Mouse (Mus musculus): ENCODE measurements around the gene Xrra1. TPM values are rescaled to one million over a fixed set of nuclear protein-coding genes. Genes with fewer than 3 reads are reported as not detected.

The Xrra1 gene
- polyA plus RNA-seq, 1 experiment: 268 TPM

DNA sequence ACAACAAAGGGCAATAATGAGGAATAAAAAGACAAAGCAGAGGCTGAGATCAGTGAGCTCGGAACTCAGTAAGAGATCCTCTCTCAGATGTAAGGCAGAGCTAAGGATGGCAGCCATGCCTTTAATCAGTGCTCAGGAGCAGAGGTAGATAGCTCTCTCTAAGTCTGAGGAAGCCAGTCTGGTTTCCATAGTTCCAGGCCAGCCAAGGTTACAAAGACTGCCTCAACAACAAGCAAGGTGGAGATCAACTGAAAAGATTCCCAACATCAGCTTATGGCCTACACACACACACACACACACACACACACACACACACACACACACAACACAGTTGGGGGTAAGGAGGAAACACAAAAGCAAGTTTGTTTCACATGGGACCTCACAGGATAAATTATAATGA is 7.8 kb upstream of the Xrra1 start:
- H3K36me3 ChIP-seq (ENCODE audit: control insufficient read depth, insufficient read depth, low read length): no peaks in the 10 kb centered on the region; the same call in none of the 2 replicates
- no peaks in the 10 kb centered on the region for H3K4me1 ChIP-seq (ENCODE audit: control insufficient read depth, insufficient read depth, low read length)
- no peak for TF ChIP-seq CTCF (IDR thresholded peaks at IDR 0.05; ENCODE audit: control insufficient read depth, insufficient read depth, insufficient replicate concordance, low read depth, low read length)
- TF ChIP-seq POLR2A (IDR thresholded peaks at IDR 0.05; ENCODE audit: control insufficient read depth, low read depth, low read length): no peak
- no peaks in the 10 kb centered on the region for H3K27me3 ChIP-seq (ENCODE audit: control insufficient read depth, insufficient read depth, low read length)
- no peak overlapping the region for H3K4me3 ChIP-seq (ENCODE audit: control insufficient read depth, low read depth, low read length)
- H3K27ac ChIP-seq (ENCODE audit: control insufficient read depth, insufficient read depth, low read depth, low read length): no peak overlapping the region

DNA sequence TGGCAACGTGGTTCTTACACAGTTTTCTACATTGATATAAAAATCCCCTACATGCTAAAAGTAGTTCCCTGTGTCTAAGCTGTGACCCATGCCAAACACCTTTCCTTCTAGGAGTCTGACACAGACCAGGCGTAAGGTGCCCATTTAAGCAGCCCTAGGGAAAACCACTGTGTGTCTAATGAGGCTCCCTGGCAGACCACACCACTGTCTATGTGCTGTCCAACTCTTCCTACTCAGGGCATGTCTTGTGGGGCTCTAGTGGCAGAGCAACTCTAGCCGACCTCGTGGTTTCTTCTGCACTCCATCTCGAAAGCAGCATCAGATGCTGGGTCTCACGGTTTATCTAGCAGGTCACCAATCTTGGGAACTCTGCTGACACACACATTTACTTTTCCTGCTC is 7.3 kb upstream of the Xrra1 start:
- H3K36me3 ChIP-seq (ENCODE audit: control insufficient read depth, insufficient read depth, low read length): no peaks in the 10 kb centered on the region; the same call in none of the 2 replicates
- H3K27ac ChIP-seq (ENCODE audit: control insufficient read depth, insufficient read depth, low read depth, low read length): no peak overlapping the region
- H3K27me3 ChIP-seq (ENCODE audit: control insufficient read depth, insufficient read depth, low read length): no peaks in the 10 kb centered on the region
- no peaks in the 10 kb centered on the region for H3K4me1 ChIP-seq (ENCODE audit: control insufficient read depth, insufficient read depth, low read length)
- no peak overlapping the region for H3K4me3 ChIP-seq (ENCODE audit: control insufficient read depth, low read depth, low read length)
- no peak for TF ChIP-seq CTCF (IDR thresholded peaks at IDR 0.05; ENCODE audit: control insufficient read depth, insufficient read depth, insufficient replicate concordance, low read depth, low read length)
- TF ChIP-seq POLR2A (IDR thresholded peaks at IDR 0.05; ENCODE audit: control insufficient read depth, low read depth, low read length): no peak

- no peaks in the 10 kb centered on the region; the same call in 1 of the 2 replicates for H3K36me3 ChIP-seq (ENCODE audit: control insufficient read depth, insufficient read depth, low read length)
- no peak overlapping the region for H3K27ac ChIP-seq (ENCODE audit: control insufficient read depth, insufficient read depth, low read depth, low read length)
- no peak overlapping the region for H3K4me3 ChIP-seq (ENCODE audit: control insufficient read depth, low read depth, low read length)
- TF ChIP-seq POLR2A (IDR thresholded peaks at IDR 0.05; ENCODE audit: control insufficient read depth, low read depth, low read length) (no peak), CTCF (IDR thresholded peaks at IDR 0.05; ENCODE audit: control insufficient read depth, insufficient read depth, insufficient replicate concordance, low read depth, low read length) (no peak)
- no peaks in the 10 kb centered on the region for H3K27me3 ChIP-seq (ENCODE audit: control insufficient read depth, insufficient read depth, low read length)
- peaks cover 4% of the 10 kb centered on the region for H3K4me1 ChIP-seq (ENCODE audit: control insufficient read depth, insufficient read depth, low read length)
These were observed 5.6 kb upstream of the Xrra1 start for GRCm38 (mm10) chr7:99853350-99853749.

GRCm38 (mm10) chr7:99854311-99854710 is 4.6 kb upstream of the Xrra1 start:
- Histone ChIP-seq H3K27me3 (ENCODE audit: control insufficient read depth, insufficient read depth, low read length) (no peaks in the 10 kb centered on the region), H3K4me1 (ENCODE audit: control insufficient read depth, insufficient read depth, low read length) (peaks cover 4% of the 10 kb centered on the region), H3K36me3 (ENCODE audit: control insufficient read depth, insufficient read depth, low read length) (no peaks in the 10 kb centered on the region; the same call in 1 of the 2 replicates), H3K27ac (ENCODE audit: control insufficient read depth, insufficient read depth, low read depth, low read length) (no peak overlapping the region), H3K4me3 (ENCODE audit: control insufficient read depth, low read depth, low read length) (no peak overlapping the region)
- TF ChIP-seq CTCF (IDR thresholded peaks at IDR 0.05; ENCODE audit: control insufficient read depth, insufficient read depth, insufficient replicate concordance, low read depth, low read length): no peak
- TF ChIP-seq POLR2A (IDR thresholded peaks at IDR 0.05; ENCODE audit: control insufficient read depth, low read depth, low read length): no peak

DNA sequence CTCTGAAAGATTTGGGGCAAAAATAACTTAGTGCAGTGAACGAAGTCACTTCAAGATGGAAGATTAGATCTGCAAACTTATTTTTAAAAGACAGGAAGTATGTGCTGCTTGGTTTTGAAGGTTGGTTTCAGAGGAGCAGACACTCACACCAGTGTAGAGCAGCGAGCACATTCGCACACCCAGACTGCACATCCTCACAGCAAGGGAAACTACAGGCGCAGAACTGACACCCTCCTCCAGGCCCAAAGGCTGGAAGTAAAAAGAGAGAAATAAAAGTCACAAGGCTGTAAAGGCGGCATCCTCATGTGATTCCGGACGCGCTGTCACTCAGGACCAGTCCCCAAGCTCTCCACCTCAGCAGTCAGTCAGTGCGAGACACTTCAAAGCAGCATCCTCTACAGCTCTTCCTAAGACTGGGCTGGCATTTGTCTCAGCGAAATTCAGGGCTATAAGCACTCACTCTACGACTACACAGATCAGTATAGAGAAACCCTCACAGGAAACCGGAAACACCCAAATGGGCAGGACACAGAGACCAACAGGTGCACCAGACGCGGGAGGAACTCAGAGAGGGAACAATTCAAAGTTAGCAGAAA is 2.6 kb upstream of the Xrra1 start:
- no peak overlapping the region for H3K27ac ChIP-seq (ENCODE audit: control insufficient read depth, insufficient read depth, low read depth, low read length)
- no peak overlapping the region; the same call in 1 of the 2 replicates for H3K4me3 ChIP-seq (ENCODE audit: control insufficient read depth, low read depth, low read length)
- TF ChIP-seq POLR2A (IDR thresholded peaks at IDR 0.05; ENCODE audit: control insufficient read depth, low read depth, low read length): no peak
- no peaks in the 10 kb centered on the region for H3K27me3 ChIP-seq (ENCODE audit: control insufficient read depth, insufficient read depth, low read length)
- peaks cover 4% of the 10 kb centered on the region for H3K4me1 ChIP-seq (ENCODE audit: control insufficient read depth, insufficient read depth, low read length)
- no peaks in the 10 kb centered on the region; the same call in 1 of the 2 replicates for H3K36me3 ChIP-seq (ENCODE audit: control insufficient read depth, insufficient read depth, low read length)

DNA sequence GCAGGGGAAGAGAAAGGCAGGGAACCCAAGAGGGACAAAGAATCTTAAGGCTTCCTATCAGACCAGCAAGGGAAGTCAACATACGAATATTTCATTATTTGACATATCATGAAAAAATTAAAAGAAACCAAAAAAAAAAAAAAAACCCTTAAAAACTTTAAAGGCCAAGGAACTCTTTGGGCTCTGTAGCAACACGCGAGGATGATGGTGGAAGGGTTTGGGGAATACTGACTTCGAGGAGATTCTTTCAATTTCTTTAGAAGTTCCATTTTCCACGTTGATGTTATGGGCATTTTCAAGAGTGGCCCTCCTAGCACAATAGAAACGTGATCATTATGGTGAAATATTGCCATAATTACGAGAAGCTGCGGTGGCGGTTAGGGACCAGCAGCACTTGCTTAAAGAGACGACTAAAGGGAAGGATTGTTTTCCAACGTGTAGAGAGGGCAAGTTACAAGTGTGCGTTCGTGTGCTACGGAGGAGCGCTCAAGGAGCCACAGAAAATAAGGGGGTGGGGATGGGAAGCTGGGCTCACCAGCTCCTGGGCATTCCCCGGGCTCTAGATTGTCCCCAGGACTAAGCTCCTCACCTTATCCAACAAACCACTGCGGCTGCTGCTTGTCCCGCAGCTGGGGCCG is 622 bp upstream of the Xrra1 start:
- no peak for TF ChIP-seq CTCF (IDR thresholded peaks at IDR 0.05; ENCODE audit: control insufficient read depth, insufficient read depth, insufficient replicate concordance, low read depth, low read length)
- no peak for TF ChIP-seq POLR2A (IDR thresholded peaks at IDR 0.05; ENCODE audit: control insufficient read depth, low read depth, low read length)
- Histone ChIP-seq H3K36me3 (ENCODE audit: control insufficient read depth, insufficient read depth, low read length) (no peaks in the 10 kb centered on the region; the same call in 1 of the 2 replicates), H3K27ac (ENCODE audit: control insufficient read depth, insufficient read depth, low read depth, low read length) (peak overlapping the region; percentile 68; the same call in 1 of the 2 replicates)

DNA sequence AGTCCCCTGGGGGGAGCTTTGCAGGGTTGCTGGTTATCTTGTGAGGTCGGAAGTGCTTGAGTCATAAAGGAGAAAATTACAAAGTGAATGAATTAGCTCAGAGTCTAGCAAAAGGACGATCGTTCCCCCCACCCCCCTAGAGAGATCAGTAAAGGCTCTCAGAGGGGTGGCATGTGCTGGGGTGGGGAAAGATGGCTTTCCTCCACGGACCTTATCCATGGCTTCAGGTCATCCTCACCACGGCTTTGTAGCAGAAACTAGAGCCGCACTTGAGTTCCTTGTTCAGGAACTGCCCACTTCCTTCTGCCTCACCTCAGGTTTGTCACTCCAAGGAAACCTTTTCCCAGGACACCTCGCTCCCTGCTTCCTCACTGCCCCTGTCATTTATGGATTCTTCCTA is 4.4 kb downstream of the Xrra1 start, which contains the start of gene Spcs2:
TSS of gene Spcs2 (minus strand) at position 101 of the 400 bp plus-strand sequence.
- peak within 1 kb of the TSS; percentile 68 for H3K4me3 ChIP-seq (ENCODE audit: control insufficient read depth, low read depth, low read length)
- TF ChIP-seq POLR2A (IDR thresholded peaks at IDR 0.05; ENCODE audit: control insufficient read depth, low read depth, low read length) (no peak), CTCF (IDR thresholded peaks at IDR 0.05; ENCODE audit: control insufficient read depth, insufficient read depth, insufficient replicate concordance, low read depth, low read length) (no peak)
- H3K4me1 ChIP-seq (ENCODE audit: control insufficient read depth, insufficient read depth, low read length): no peaks in the 10 kb centered on the region; the same call in 1 of the 2 replicates
- H3K27ac ChIP-seq (ENCODE audit: control insufficient read depth, insufficient read depth, low read depth, low read length): peak within 1 kb of the TSS; percentile 52
- no peaks in the 10 kb centered on the region; the same call in 1 of the 2 replicates for H3K36me3 ChIP-seq (ENCODE audit: control insufficient read depth, insufficient read depth, low read length)
- no peaks in the 10 kb centered on the region for H3K27me3 ChIP-seq (ENCODE audit: control insufficient read depth, insufficient read depth, low read length)

More for the DNA sequence above, 622 bp upstream of the Xrra1 start:
- no peaks in the 10 kb centered on the region for H3K27me3 ChIP-seq (ENCODE audit: control insufficient read depth, insufficient read depth, low read length)
- peaks cover 4% of the 10 kb centered on the region for H3K4me1 ChIP-seq (ENCODE audit: control insufficient read depth, insufficient read depth, low read length)
- peak overlapping the region; percentile 98 for H3K4me3 ChIP-seq (ENCODE audit: control insufficient read depth, low read depth, low read length)
